Mouse (Mus musculus): Measurements from ENCODE around the gene Tlr9.

Tlr9 gene

GRCm38 (mm10) chr9:106263381-106263924 lies 41.1 kb downstream of the Tlr9 start:
- in situ Hi-C loops (cut with MboI, MseI) = no loop called here

- in situ Hi-C loops (cut with MboI, MseI) = no loop called here
Observed at GRCm38 (mm10) chr9:106265358-106266075, 43.1 kb downstream of the Tlr9 start.

- in situ Hi-C loops (cut with MboI, MseI) = no loop called here
Observed at GRCm38 (mm10) chr9:106266936-106267657, 44.7 kb downstream of the Tlr9 start.

- in situ Hi-C loops (cut with MboI, MseI) = no loop called here
Observed at GRCm38 (mm10) chr9:106268421-106268820, 46.0 kb downstream of the Tlr9 start.

- in situ Hi-C loops (cut with MboI, MseI) = no loop called here
Observed at GRCm38 (mm10) chr9:106269076-106269788, 46.8 kb downstream of the Tlr9 start.

- in situ Hi-C loops (cut with MboI, MseI) = no loop called here
Observed at GRCm38 (mm10) chr9:106269879-106270278, 47.5 kb downstream of the Tlr9 start.

- in situ Hi-C loops (cut with MboI, MseI) = no loop called here
Observed at GRCm38 (mm10) chr9:106270656-106271055, 48.3 kb downstream of the Tlr9 start.

- in situ Hi-C loops (cut with MboI, MseI) = no loop called here
Observed at GRCm38 (mm10) chr9:106272288-106272687, 49.9 kb downstream of the Tlr9 start.

GRCm38 (mm10) chr9:106273276-106273675 lies 50.9 kb downstream of the Tlr9 start:
- in situ Hi-C loops (cut with MboI, MseI) = no loop called here

GRCm38 (mm10) chr9:106273791-106274190 lies 51.4 kb downstream of the Tlr9 start:
- in situ Hi-C loops (cut with MboI, MseI) = no loop called here

- in situ Hi-C loops (cut with MboI, MseI) = loop anchor here (5.0 kb wide), 1 partner anchor 57 kb away; no protein-coding TSS in a partner anchor
Observed at GRCm38 (mm10) chr9:106274652-106275180, 52.3 kb downstream of the Tlr9 start.

- in situ Hi-C loops (cut with MboI, MseI) = loop anchor here (5.0 kb wide), 1 partner anchor 59 kb away; no protein-coding TSS in a partner anchor
Observed at GRCm38 (mm10) chr9:106275806-106276205, 53.4 kb downstream of the Tlr9 start.
